Mouse (Mus musculus): ENCODE measurements around the gene Gpa33. TPM values are rescaled to one million over a fixed set of nuclear protein-coding genes. Genes with fewer than 3 reads are reported as not detected.

The Gpa33 gene
- polyA plus RNA-seq, 1 experiment, result 0.29 TPM

GRCm38 (mm10) chr1:166173621-166174020 lies 43.6 kb downstream of the Gpa33 start:
- no peak for TF ChIP-seq USF1 (IDR thresholded peaks at IDR 0.05; ENCODE audit: low read depth)
- no peaks in the 10 kb centered on the region for H3K36me3 ChIP-seq (ENCODE audit: control insufficient read depth, insufficient read depth)

GRCm38 (mm10) chr1:166181510-166181909 lies 51.5 kb downstream of the Gpa33 start:
- H3ac ChIP-seq (ENCODE audit: control insufficient read depth, insufficient read length), result no peak overlapping the region
- H3K36me3 ChIP-seq (ENCODE audit: control insufficient read depth, insufficient read depth), result no peaks in the 10 kb centered on the region
- no peaks in the 10 kb centered on the region for H3K79me2 ChIP-seq (ENCODE audit: control insufficient read depth, insufficient read depth)
- no peaks in the 10 kb centered on the region for H3K27me3 ChIP-seq (ENCODE audit: control insufficient read depth, insufficient read depth, insufficient read length)
- no peak overlapping the region for H3K4me3 ChIP-seq
- H3K4me2 ChIP-seq (ENCODE audit: low read depth), result no peak overlapping the region
- TF ChIP-seq USF1 (IDR thresholded peaks at IDR 0.05; ENCODE audit: low read depth), result no peak
- no peak for TF ChIP-seq TCF3 (IDR thresholded peaks at IDR 0.05; ENCODE audit: insufficient read length, low read depth)
- TF ChIP-seq TCF12 (IDR thresholded peaks at IDR 0.05; ENCODE audit: insufficient read depth, poor library complexity, severe bottlenecking), result no peak

More at GRCm38 (mm10) chr1:166173621-166174020, 43.6 kb downstream of the Gpa33 start:
- Histone ChIP-seq H3K4me3 (no peak overlapping the region), H3ac (ENCODE audit: control insufficient read depth, insufficient read length) (no peak overlapping the region), H3K4me2 (ENCODE audit: low read depth) (no peak overlapping the region), H3K27me3 (ENCODE audit: control insufficient read depth, insufficient read depth, insufficient read length) (peaks cover 9% of the 10 kb centered on the region), H3K79me2 (ENCODE audit: control insufficient read depth, insufficient read depth) (no peaks in the 10 kb centered on the region)

GRCm38 (mm10) chr1:166182952-166183627 lies 53.1 kb downstream of the Gpa33 start:
- no peak overlapping the region for H3K4me2 ChIP-seq (ENCODE audit: low read depth)
- TF ChIP-seq MYOG (IDR thresholded peaks at IDR 0.05; ENCODE audit: control insufficient read depth in 1 of 3, insufficient read depth in 1 of 3, insufficient read length in 2 of 3, low read depth in 2 of 3) (no peak), USF1 (IDR thresholded peaks at IDR 0.05; ENCODE audit: low read depth) (no peak)
- no peaks in the 10 kb centered on the region for H3K27me3 ChIP-seq (ENCODE audit: control insufficient read depth, insufficient read depth, insufficient read length)
- H3K36me3 ChIP-seq (ENCODE audit: control insufficient read depth, insufficient read depth), result no peaks in the 10 kb centered on the region
- H3ac ChIP-seq (ENCODE audit: control insufficient read depth, insufficient read length), result no peak overlapping the region
- H3K79me2 ChIP-seq (ENCODE audit: control insufficient read depth, insufficient read depth), result no peaks in the 10 kb centered on the region
- H3K4me3 ChIP-seq, result no peak overlapping the region

- TF ChIP-seq MYOD1 (IDR thresholded peaks at IDR 0.05; ENCODE audit: control insufficient read depth in 1 of 3, insufficient read length in 2 of 3, low read depth in 2 of 3) (no peak), MAX (IDR thresholded peaks at IDR 0.05; ENCODE audit: low read depth) (no peak), SRF (IDR thresholded peaks at IDR 0.05; ENCODE audit: control insufficient read depth, insufficient read length, low read depth) (no peak), MYOG (IDR thresholded peaks at IDR 0.05; ENCODE audit: control insufficient read depth in 1 of 3, insufficient read depth in 1 of 3, insufficient read length in 2 of 3, low read depth in 2 of 3) (no peak), E2F4 (IDR thresholded peaks at IDR 0.05; ENCODE audit: insufficient read depth) (no peak), TCF12 (IDR thresholded peaks at IDR 0.05; ENCODE audit: insufficient read depth, poor library complexity, severe bottlenecking) (no peak), USF1 (IDR thresholded peaks at IDR 0.05; ENCODE audit: low read depth) (no peak), POLR2A (IDR thresholded peaks at IDR 0.05; ENCODE audit: insufficient read length, low read depth) (no peak), CEBPB (IDR thresholded peaks at IDR 0.05; ENCODE audit: insufficient read depth, poor library complexity, severe bottlenecking) (no peak), TCF3 (IDR thresholded peaks at IDR 0.05; ENCODE audit: insufficient read length, low read depth) (no peak), POLR2AphosphoS2 (IDR thresholded peaks at IDR 0.05; ENCODE audit: insufficient read length, low read depth) (no peak), REST (IDR thresholded peaks at IDR 0.05; ENCODE audit: insufficient read depth, insufficient read length) (no peak)
- no peak overlapping the region for H3K4me2 ChIP-seq (ENCODE audit: low read depth)
- H3ac ChIP-seq (ENCODE audit: control insufficient read depth, insufficient read length), result no peak overlapping the region
- H3K4me3 ChIP-seq, result no peak overlapping the region
- H3K79me2 ChIP-seq (ENCODE audit: control insufficient read depth, insufficient read depth), result no peaks in the 10 kb centered on the region
- no peaks in the 10 kb centered on the region for H3K27me3 ChIP-seq (ENCODE audit: control insufficient read depth, insufficient read depth, insufficient read length)
- H3K36me3 ChIP-seq (ENCODE audit: control insufficient read depth, insufficient read depth), result no peaks in the 10 kb centered on the region
Observed at GRCm38 (mm10) chr1:166184391-166185229, 54.6 kb downstream of the Gpa33 start.

GRCm38 (mm10) chr1:166185357-166185756 lies 55.3 kb downstream of the Gpa33 start:
- H3K27me3 ChIP-seq (ENCODE audit: control insufficient read depth, insufficient read depth, insufficient read length), result no peaks in the 10 kb centered on the region
- no peak overlapping the region for H3K4me3 ChIP-seq
- H3K36me3 ChIP-seq (ENCODE audit: control insufficient read depth, insufficient read depth), result no peaks in the 10 kb centered on the region

More at GRCm38 (mm10) chr1:166185357-166185756, 55.3 kb downstream of the Gpa33 start:
- no peaks in the 10 kb centered on the region for H3K79me2 ChIP-seq (ENCODE audit: control insufficient read depth, insufficient read depth)
- no peak overlapping the region for H3K4me2 ChIP-seq (ENCODE audit: low read depth)
- H3ac ChIP-seq (ENCODE audit: control insufficient read depth, insufficient read length), result no peak overlapping the region
- no peak for TF ChIP-seq TCF12 (IDR thresholded peaks at IDR 0.05; ENCODE audit: insufficient read depth, poor library complexity, severe bottlenecking)
- TF ChIP-seq MYOG (IDR thresholded peaks at IDR 0.05; ENCODE audit: control insufficient read depth in 1 of 3, insufficient read depth in 1 of 3, insufficient read length in 2 of 3, low read depth in 2 of 3), result no peak
- TF ChIP-seq USF1 (IDR thresholded peaks at IDR 0.05; ENCODE audit: low read depth), result no peak
- no peak for TF ChIP-seq MAX (IDR thresholded peaks at IDR 0.05; ENCODE audit: low read depth)

Measured in myocyte (in vitro differentiated cells).